In genomic region chr9:44710213-44710612, GRCm38 (mm10) we compare ENCODE assay signal across 19 mouse cellular contexts. TPM values are rescaled to one million over a fixed set of nuclear protein-coding genes. Genes with fewer than 3 reads are reported as not detected.
"Had no signal": no experiment of that assay in that cellular context is flagged by ENCODE, and none has a peak within 500 bp of the region (broad histone marks: within the 10 kb centered on the region; RNA-seq: fewer than 3 reads in every experiment).

No protein-coding gene starts in this region.

- H3K4me3 ChIP-seq: layer of hippocampus, adult 2 months; liver, embryonic 13.5 days; neural tube, embryonic 12.5 days had no signal

- H3K9me3 ChIP-seq: liver, embryonic 13.5 days; neural tube, embryonic 12.5 days had no signal

- H3K4me2 ChIP-seq: liver, embryonic 13.5 days; midbrain, embryonic 11.5 days; neural tube, embryonic 12.5 days had no signal

- DNase-seq: layer of hippocampus, adult 9-11 months; liver, embryonic 13.5 days; lung, adult 2 months; thymus, adult 18-20 months; thymus, postnatal 36 days had no signal

- H3K9ac ChIP-seq: liver, embryonic 13.5 days; neural tube, embryonic 12.5 days had no signal

- H3K27ac ChIP-seq: kidney, postnatal 0 days; layer of hippocampus, adult 2 months; liver, embryonic 13.5 days; neural tube, embryonic 12.5 days had no signal

- H3K27me3 ChIP-seq: neural tube, embryonic 12.5 days had no signal

RNA-seq across cellular contexts. Expression of gene Treh, which starts 37.2 kb away (rescaled TPM):
- polyA plus RNA-seq: kidney, embryonic 14.5 days; limb, embryonic 14.5 days; liver, embryonic 13.5 days; liver, embryonic 16.5 days; lung, adult 2 months; lung, embryonic 16.5 days; midbrain, embryonic 11.5 days; midbrain, embryonic 14.5 days; midbrain, postnatal 0 days; neural tube, embryonic 12.5 days; spleen, adult 2 months; stomach, embryonic 16.5 days; testis, adult 2 months; urinary bladder, adult 2 months had no signal
